Mouse (Mus musculus) Patski (cell line): Measurements from ENCODE around the gene Arhgap17. TPM values are rescaled to one million over a fixed set of nuclear protein-coding genes. Genes with fewer than 3 reads are reported as not detected.

Experiments
- ATAC-seq: fragments of 100-300 bp; one replicate; pipeline ENCODE4 v1.8.0; 2021
- CTCF ChIA-PET: fragments of 350-600 bp; sonication (Branson Sonifier 250); formaldehyde crosslinking; loops from one replicate; lab custom pipeline; 2022; ENCODE audit warnings: inconsistent platforms; lab: Charles Lee
- POLR2A ChIA-PET: fragments of 350-600 bp; sonication (Branson Sonifier 250); formaldehyde crosslinking; loops from one replicate; lab custom pipeline; 2022; ENCODE audit warnings: antibody characterized with exemption, inconsistent platforms; lab: Charles Lee
- DNase-seq: peaks from one replicate; pipeline ENCODE4 v3.0.0-alpha.2; 2011; ENCODE audit warnings: low read depth, low spot score
- H3K27me3 ChIP-seq: fragments of 371-371 bp; one replicate; pipeline ENCODE4 v1.5.1; 2021
- CTCF ChIP-seq: fragments of 100-300 bp; IDR thresholded peaks from one replicate; pipeline ENCODE4 v1.5.1; 2021
- in situ Hi-C: fragments of 300-500 bp; cut with MboI; formaldehyde crosslinking; loops from 3 replicates; pipeline ENCODE4 v1.11.1; 2018; ENCODE audit warnings: low pct_unique_long_range_greater_than_20kb, mixed read lengths
- polyA plus RNA-seq: library from polyadenylated mRNA; unstranded; gene quantifications from one replicate; pipeline ENCODE4 v1.2.3, GENCODE M21; 2021

Arhgap17 gene
- polyA plus RNA-seq, 1 experiment from 2014 or later = 27.4 TPM

GRCm38 (mm10) chr7:123370700-123371099 lies 985 bp upstream of the Arhgap17 start:
- POLR2A ChIA-PET = interaction anchor here (0.6 to 1.4 kb wide), 3 partner anchors 47 to 311 kb away, joined by 3 to 7 read pairs (median 3); no protein-coding TSS in a partner anchor
- CTCF ChIA-PET = interaction anchor here (1.1 to 2.2 kb wide), 5 partner anchors 15 to 32 kb away, joined by 3 to 8 read pairs (median 4); no protein-coding TSS in a partner anchor
- ATAC-seq (no peak), DNase-seq (no peak)
- in situ Hi-C loops = no loop called here
- no peak for TF ChIP-seq CTCF
- no peaks in the 10 kb centered on the region for H3K27me3 ChIP-seq

GRCm38 (mm10) chr7:123368778-123369746 lies 653 bp downstream of the Arhgap17 start:
- ChIA-PET POLR2A (interaction anchor here (1.3 kb wide), 1 partner anchor 9 kb away, joined by 4 read pairs; no protein-coding TSS in a partner anchor), CTCF (interaction anchor here (1.1 kb wide), 1 partner anchor 27 kb away, joined by 3 read pairs; no protein-coding TSS in a partner anchor)
- DNase-seq (no peak), ATAC-seq (peak; percentile 31)
- TF ChIP-seq CTCF = no peak
- H3K27me3 ChIP-seq = no peaks in the 10 kb centered on the region
- in situ Hi-C loops = no loop called here

- ATAC-seq = no peak
- no peaks in the 10 kb centered on the region for H3K27me3 ChIP-seq
- ChIA-PET CTCF (no interaction called here), POLR2A (no interaction called here)
- TF ChIP-seq CTCF = no peak
- in situ Hi-C loops = no loop called here
- DNase-seq = no peak
These were observed 1.5 kb downstream of the Arhgap17 start for GRCm38 (mm10) chr7:123368187-123368586.

GRCm38 (mm10) chr7:123367218-123368150 lies 2.2 kb downstream of the Arhgap17 start:
- no peak for ATAC-seq
- no peak for TF ChIP-seq CTCF
- H3K27me3 ChIP-seq = no peaks in the 10 kb centered on the region
- in situ Hi-C loops = no loop called here
- POLR2A ChIA-PET = no interaction called here
- CTCF ChIA-PET = interaction anchor here (0.9 kb wide), 1 partner anchor 13 kb away, joined by 3 read pairs; no protein-coding TSS in a partner anchor
- DNase-seq = no peak

- H3K27me3 ChIP-seq = no peaks in the 10 kb centered on the region
- in situ Hi-C loops = no loop called here
- ATAC-seq (no peak), DNase-seq (no peak)
- no peak for TF ChIP-seq CTCF
- ChIA-PET CTCF (interaction anchor here (0.9 kb wide), 1 partner anchor 12 kb away, joined by 3 read pairs; no protein-coding TSS in a partner anchor), POLR2A (no interaction called here)
These were observed 2.9 kb downstream of the Arhgap17 start for GRCm38 (mm10) chr7:123366806-123367205.

GRCm38 (mm10) chr7:123365876-123366741 lies 3.6 kb downstream of the Arhgap17 start:
- no peak for TF ChIP-seq CTCF
- in situ Hi-C loops = no loop called here
- DNase-seq (no peak), ATAC-seq (no peak)
- ChIA-PET POLR2A (no interaction called here), CTCF (interaction anchor here (0.9 to 1.3 kb wide), 2 partner anchors 12 to 15 kb away, joined by 3 read pairs; no protein-coding TSS in a partner anchor)
- H3K27me3 ChIP-seq = no peaks in the 10 kb centered on the region

GRCm38 (mm10) chr7:123363971-123364370 lies 5.7 kb downstream of the Arhgap17 start:
- CTCF ChIA-PET = no interaction called here
- DNase-seq (no peak), ATAC-seq (no peak)
- POLR2A ChIA-PET = no interaction called here
- no peak for TF ChIP-seq CTCF
- H3K27me3 ChIP-seq = no peaks in the 10 kb centered on the region
- in situ Hi-C loops = no loop called here

GRCm38 (mm10) chr7:123362806-123363205 lies 6.9 kb downstream of the Arhgap17 start:
- POLR2A ChIA-PET = no interaction called here
- DNase-seq (no peak), ATAC-seq (no peak)
- H3K27me3 ChIP-seq = no peaks in the 10 kb centered on the region
- TF ChIP-seq CTCF = no peak
- in situ Hi-C loops = no loop called here
- CTCF ChIA-PET = no interaction called here

GRCm38 (mm10) chr7:123361229-123361980 lies 8.3 kb downstream of the Arhgap17 start:
- CTCF ChIA-PET = interaction anchor here (1.4 kb wide), 1 partner anchor 16 kb away, joined by 5 read pairs; no protein-coding TSS in a partner anchor
- no peaks in the 10 kb centered on the region for H3K27me3 ChIP-seq
- in situ Hi-C loops = no loop called here
- ATAC-seq (no peak), DNase-seq (no peak)
- TF ChIP-seq CTCF = no peak
- POLR2A ChIA-PET = no interaction called here
